Mouse (Mus musculus): ENCODE results near the gene Tph1. TPM values are rescaled to one million over a fixed set of nuclear protein-coding genes. Genes with fewer than 3 reads are reported as not detected.
A peak's percentile ranks its signal among the peaks of the same experiment; 100 is the strongest.

Tph1 gene
- polyA plus RNA-seq, 1 experiment from 2014 or later = 0.12 TPM

- H3K27me3 ChIP-seq = peaks cover 17% of the 10 kb centered on the region
- 16% methylated on average over 17 of the region's 17 CpGs for WGBS
- peak overlapping the region; percentile 80 for H3K9ac ChIP-seq (replicated peaks)
- peaks cover 27% of the 10 kb centered on the region for H3K4me1 ChIP-seq (replicated peaks)
- H3K9me3 ChIP-seq = no peaks in the 10 kb centered on the region
- H3K4me2 ChIP-seq (replicated peaks) = peak overlapping the region; percentile 88
- no peak for ATAC-seq
- H3K36me3 ChIP-seq = no peaks in the 10 kb centered on the region
- H3K27ac ChIP-seq = peak overlapping the region; percentile 80
- peak overlapping the region; percentile 70 for H3K4me3 ChIP-seq (replicated peaks)
These were observed 32.3 kb downstream of the Tph1 start for GRCm38 (mm10) chr7:46640062-46640461.

GRCm38 (mm10) chr7:46639692-46640031, 32.7 kb downstream of the Tph1 start, which contains the start of gene Sergef:
Gene Sergef (minus strand): TSS chr7:46639807.
- H3K36me3 ChIP-seq = peaks cover 3% of the 10 kb centered on the region; the same call in 1 of the 2 replicates
- under 1% methylated on average over 30 of the region's 30 CpGs for WGBS
- H3K27me3 ChIP-seq = peaks cover 17% of the 10 kb centered on the region
- peaks cover 27% of the 10 kb centered on the region for H3K4me1 ChIP-seq (replicated peaks)
- peak within 1 kb of the TSS; percentile 70 for H3K4me3 ChIP-seq (replicated peaks)
- ATAC-seq = peak; percentile 97
- H3K4me2 ChIP-seq (replicated peaks) = peak within 1 kb of the TSS; percentile 88
- H3K9ac ChIP-seq (replicated peaks) = peak within 1 kb of the TSS; percentile 80
- no peaks in the 10 kb centered on the region for H3K9me3 ChIP-seq
- peak within 1 kb of the TSS; percentile 80 for H3K27ac ChIP-seq

DNA sequence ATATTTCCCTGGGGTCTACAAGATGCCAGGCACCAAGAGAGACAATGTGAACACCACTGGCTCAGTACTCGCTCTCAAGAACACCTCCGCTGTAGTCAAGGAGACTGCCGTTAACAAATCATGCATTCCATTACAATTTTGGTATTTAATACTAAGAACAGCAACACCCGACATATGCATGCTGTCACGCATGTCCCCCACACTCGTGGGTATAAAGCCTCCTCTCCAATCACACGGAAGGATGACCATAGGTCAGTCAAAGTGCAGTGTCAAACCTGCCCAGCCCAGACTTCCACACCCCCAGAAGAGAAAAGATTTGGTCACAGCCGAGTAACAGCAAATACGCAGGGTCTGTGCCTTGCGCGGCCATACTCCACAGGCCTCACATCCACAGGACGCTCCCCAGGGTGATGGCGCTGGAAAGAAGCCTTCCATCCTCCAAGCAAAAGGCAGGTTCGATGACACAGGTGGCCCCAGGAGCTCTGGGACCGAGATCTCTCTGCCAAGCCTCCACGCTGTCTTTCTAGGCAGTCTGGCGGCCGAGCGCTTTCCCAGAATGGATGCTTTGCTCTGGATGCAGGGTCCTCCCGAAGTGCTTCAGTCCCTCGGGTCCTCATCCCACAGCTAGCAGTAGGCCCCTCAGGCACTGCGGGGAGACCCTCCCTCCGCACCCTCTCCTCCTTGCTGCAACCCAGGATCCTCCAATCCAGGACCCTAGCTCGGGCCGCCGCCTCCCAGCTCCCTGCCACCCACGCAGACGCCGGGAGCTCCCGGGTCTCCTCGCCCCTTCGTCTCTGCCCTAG, 33.2 kb downstream of the Tph1 start:
- Histone ChIP-seq H3K27me3 (peaks cover 17% of the 10 kb centered on the region), H3K4me1 (replicated peaks) (peaks cover 27% of the 10 kb centered on the region), H3K4me2 (replicated peaks) (peak overlapping the region; percentile 88), H3K9me3 (no peaks in the 10 kb centered on the region), H3K4me3 (replicated peaks) (peak overlapping the region; percentile 70), H3K36me3 (peaks cover 5% of the 10 kb centered on the region; the same call in 1 of the 2 replicates), H3K9ac (replicated peaks) (peak overlapping the region; percentile 80), H3K27ac (peak overlapping the region; percentile 80)
- peak; percentile 53 for ATAC-seq
- WGBS = 5% methylated on average over 32 of the region's 32 CpGs

GRCm38 (mm10) chr7:46628375-46628975, 43.9 kb downstream of the Tph1 start:
- H3K27ac ChIP-seq = no peak overlapping the region
- H3K4me2 ChIP-seq (replicated peaks) = no peak overlapping the region
- no peak overlapping the region for H3K4me3 ChIP-seq (replicated peaks)
- ATAC-seq = 0 out of 2 replicates have a peak, but pooled peaks have one; percentile 14
- no peaks in the 10 kb centered on the region for H3K27me3 ChIP-seq
- no peak overlapping the region for H3K9ac ChIP-seq (replicated peaks)
- 61% methylated on average over 8 of the region's 8 CpGs for WGBS
- H3K9me3 ChIP-seq = no peaks in the 10 kb centered on the region
- no peaks in the 10 kb centered on the region for H3K4me1 ChIP-seq (replicated peaks)
- peaks cover 34% of the 10 kb centered on the region for H3K36me3 ChIP-seq

- Histone ChIP-seq H3K4me2 (replicated peaks) (no peak overlapping the region), H3K36me3 (peaks cover 40% of the 10 kb centered on the region), H3K4me1 (replicated peaks) (no peaks in the 10 kb centered on the region), H3K9ac (replicated peaks) (peak overlapping the region; percentile 46; the same call in 1 of the 2 replicates), H3K4me3 (replicated peaks) (no peak overlapping the region), H3K27ac (no peak overlapping the region), H3K27me3 (no peaks in the 10 kb centered on the region), H3K9me3 (no peaks in the 10 kb centered on the region; the same call in 1 of the 2 replicates)
- ATAC-seq = no peak
- WGBS = 38% methylated on average over 2 of the region's 3 CpGs
These were observed 48.4 kb downstream of the Tph1 start for GRCm38 (mm10) chr7:46623979-46624378.

DNA sequence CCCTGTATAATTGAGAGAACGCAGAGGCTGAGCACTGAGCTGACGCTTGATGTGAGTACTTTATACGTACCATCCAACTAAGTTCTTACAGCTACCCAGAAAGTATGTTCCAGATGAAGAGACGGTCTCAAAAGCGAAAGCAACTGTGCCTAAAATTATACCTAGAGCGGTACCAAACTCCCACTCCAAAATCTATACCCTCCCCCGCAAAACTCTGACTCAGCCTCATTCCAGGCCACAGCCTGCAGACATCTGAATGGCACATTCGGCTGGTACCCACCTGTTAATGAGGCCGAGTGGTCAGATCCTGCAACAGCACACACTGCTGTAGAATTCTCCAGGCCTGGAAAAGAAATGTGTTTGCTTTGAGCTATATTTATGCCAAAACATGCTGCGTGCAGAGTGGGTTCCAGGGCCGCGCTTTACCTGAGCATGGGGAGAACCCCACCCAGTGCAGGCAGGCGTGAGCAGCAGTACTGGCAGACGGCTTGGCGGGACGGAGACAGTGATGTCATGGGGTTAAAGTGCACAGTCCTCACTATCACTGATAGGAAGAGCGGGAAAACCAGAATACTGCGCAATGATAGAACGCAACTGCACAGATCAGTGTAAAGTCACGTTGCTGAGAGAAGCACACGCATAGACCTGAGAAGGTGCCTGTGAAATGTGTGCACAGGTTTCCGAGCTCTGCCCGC, 53.8 kb downstream of the Tph1 start:
- Histone ChIP-seq H3K4me2 (replicated peaks) (no peak overlapping the region), H3K9me3 (no peaks in the 10 kb centered on the region; the same call in 1 of the 2 replicates), H3K27me3 (no peaks in the 10 kb centered on the region), H3K27ac (no peak overlapping the region), H3K9ac (replicated peaks) (no peak overlapping the region), H3K4me1 (replicated peaks) (no peaks in the 10 kb centered on the region), H3K4me3 (replicated peaks) (no peak overlapping the region), H3K36me3 (peaks cover 63% of the 10 kb centered on the region)
- 94% methylated on average over 23 of the region's 23 CpGs for WGBS
- no peak for ATAC-seq

- no peak overlapping the region for H3K9ac ChIP-seq (replicated peaks)
- ATAC-seq = no peak
- H3K4me2 ChIP-seq (replicated peaks) = no peak overlapping the region
- H3K4me1 ChIP-seq (replicated peaks) = no peaks in the 10 kb centered on the region
- peaks cover 69% of the 10 kb centered on the region for H3K36me3 ChIP-seq
- no peaks in the 10 kb centered on the region for H3K9me3 ChIP-seq
- no peak overlapping the region for H3K4me3 ChIP-seq (replicated peaks)
- no peak overlapping the region for H3K27ac ChIP-seq
- no peaks in the 10 kb centered on the region for H3K27me3 ChIP-seq
- 97% methylated on average over 7 of the region's 7 CpGs for WGBS
These were observed 55.8 kb downstream of the Tph1 start for GRCm38 (mm10) chr7:46616429-46617005.

DNA sequence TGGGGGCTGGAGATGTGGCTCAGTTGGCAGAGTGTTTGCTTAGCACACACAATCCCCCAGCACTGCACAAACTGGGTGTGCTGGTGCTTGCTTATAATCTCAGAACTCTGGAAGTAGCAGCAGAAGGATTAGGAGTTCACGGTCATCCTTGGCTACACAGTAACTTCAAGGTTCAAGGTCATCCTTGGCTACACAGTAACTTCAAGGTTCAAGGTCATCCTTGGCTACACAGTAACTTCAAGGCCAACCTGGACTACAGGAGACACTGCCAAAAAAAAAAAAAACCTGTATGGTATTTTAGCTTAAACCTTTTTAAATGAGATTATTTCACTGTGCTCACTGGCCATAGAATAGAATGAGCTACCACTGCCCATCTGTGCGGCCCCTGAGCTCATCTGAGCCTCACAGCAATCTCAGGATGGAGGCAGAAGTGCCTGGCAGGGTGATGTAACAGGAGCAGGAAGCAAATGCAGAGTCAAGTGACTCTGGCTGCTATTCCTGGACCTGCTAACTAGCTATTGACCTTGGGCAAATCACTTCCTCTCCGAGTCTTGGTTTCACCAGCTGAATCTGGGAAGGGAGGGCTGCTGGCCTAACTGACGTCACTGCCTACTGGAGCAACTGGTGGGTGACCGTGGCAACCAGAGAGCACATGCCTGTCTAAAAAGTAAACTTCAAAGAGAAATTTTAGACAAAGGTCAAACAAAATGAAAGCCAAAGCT, 56.9 kb downstream of the Tph1 start:
- H3K27me3 ChIP-seq = no peaks in the 10 kb centered on the region
- no peaks in the 10 kb centered on the region for H3K4me1 ChIP-seq (replicated peaks)
- ATAC-seq = no peak
- no peak overlapping the region for H3K4me2 ChIP-seq (replicated peaks)
- no peaks in the 10 kb centered on the region for H3K9me3 ChIP-seq
- 73% methylated on average over 5 of the region's 5 CpGs for WGBS
- H3K27ac ChIP-seq = no peak overlapping the region
- H3K36me3 ChIP-seq = peaks cover 58% of the 10 kb centered on the region
- no peak overlapping the region for H3K4me3 ChIP-seq (replicated peaks)
- H3K9ac ChIP-seq (replicated peaks) = no peak overlapping the region

GRCm38 (mm10) chr7:46614263-46614662, 58.1 kb downstream of the Tph1 start:
- Histone ChIP-seq H3K9ac (replicated peaks) (no peak overlapping the region), H3K36me3 (peaks cover 49% of the 10 kb centered on the region), H3K4me3 (replicated peaks) (no peak overlapping the region), H3K4me1 (replicated peaks) (no peaks in the 10 kb centered on the region), H3K27ac (no peak overlapping the region), H3K4me2 (replicated peaks) (no peak overlapping the region), H3K9me3 (no peaks in the 10 kb centered on the region), H3K27me3 (no peaks in the 10 kb centered on the region)
- no peak for ATAC-seq
- 94% methylated on average over 12 of the region's 12 CpGs for WGBS

DNA sequence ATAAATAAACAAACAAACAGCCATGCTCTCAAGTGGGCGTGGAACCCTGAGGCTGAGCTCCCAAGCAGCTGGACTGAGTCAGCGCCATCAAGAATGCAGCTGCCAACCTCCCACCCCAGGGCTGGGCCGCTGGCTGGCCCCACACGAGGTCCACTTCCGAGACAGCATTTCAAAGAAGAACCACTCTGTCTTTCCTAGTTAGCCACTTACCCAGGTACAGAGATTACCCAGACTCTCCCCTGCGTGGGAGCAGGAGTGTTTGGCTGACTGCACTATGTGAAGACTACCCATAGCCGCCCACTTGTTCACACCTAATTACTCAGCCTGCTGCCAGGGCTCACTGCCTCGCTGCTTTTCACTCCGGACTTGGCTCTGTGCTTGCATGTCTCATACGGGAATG, 59.2 kb downstream of the Tph1 start:
- H3K4me2 ChIP-seq (replicated peaks) = no peak overlapping the region
- no peaks in the 10 kb centered on the region for H3K4me1 ChIP-seq (replicated peaks)
- no peak for ATAC-seq
- H3K9me3 ChIP-seq = no peaks in the 10 kb centered on the region
- peaks cover 38% of the 10 kb centered on the region for H3K36me3 ChIP-seq
- 87% methylated on average over 10 of the region's 10 CpGs for WGBS
- H3K27ac ChIP-seq = no peak overlapping the region
- no peak overlapping the region for H3K4me3 ChIP-seq (replicated peaks)
- no peak overlapping the region for H3K9ac ChIP-seq (replicated peaks)
- no peaks in the 10 kb centered on the region for H3K27me3 ChIP-seq

GRCm38 (mm10) chr7:46612421-46612937, 59.9 kb downstream of the Tph1 start:
- ATAC-seq = no peak
- no peaks in the 10 kb centered on the region for H3K4me1 ChIP-seq (replicated peaks)
- WGBS = 78% methylated on average over 6 of the region's 6 CpGs

More at GRCm38 (mm10) chr7:46612421-46612937, 59.9 kb downstream of the Tph1 start:
- H3K27ac ChIP-seq = no peak overlapping the region
- H3K9ac ChIP-seq (replicated peaks) = no peak overlapping the region
- peaks cover 35% of the 10 kb centered on the region for H3K36me3 ChIP-seq
- no peak overlapping the region for H3K4me3 ChIP-seq (replicated peaks)
- H3K4me2 ChIP-seq (replicated peaks) = no peak overlapping the region
- H3K27me3 ChIP-seq = no peaks in the 10 kb centered on the region
- H3K9me3 ChIP-seq = no peaks in the 10 kb centered on the region

All from midbrain, embryonic 13.5 days (tissue).